Mouse (Mus musculus) kidney, embryonic 14.5 days (tissue): ENCODE data around the gene Fbxo39. TPM values are rescaled to one million over a fixed set of nuclear protein-coding genes. Genes with fewer than 3 reads are reported as not detected.

Experiments
- ATAC-seq: fragments of 200-750 bp; cut with Nextera tagmentation; 2 replicates; pipeline ENCODE4 v1.8.0; 2017; ENCODE audit warnings: moderate number of reproducible peaks, mild to moderate bottlenecking, moderate TSS enrichment, moderate library complexity; ENCODE audit not compliant: low FRiP score, low TSS enrichment
- H3K27ac ChIP-seq: fragments of 300-500 bp; sonication (generic); 2 replicates; pipeline ENCODE4 v1.5.1; 2014; ENCODE audit warnings: low read depth, mild to moderate bottlenecking, low read length, moderate library complexity, mixed read lengths
- H3K27me3 ChIP-seq: fragments of 300-500 bp; sonication (generic); 2 replicates; pipeline ENCODE4 v1.6.1; 2014; ENCODE audit warnings: mild to moderate bottlenecking, low read length; ENCODE audit not compliant: control insufficient read depth, insufficient read depth
- H3K36me3 ChIP-seq: fragments of 300-500 bp; sonication (generic); 2 replicates; pipeline ENCODE4 v1.6.1; 2014; ENCODE audit warnings: low read length, mixed read lengths; ENCODE audit not compliant: control insufficient read depth, insufficient read depth
- H3K4me1 ChIP-seq: fragments of 300-500 bp; sonication (generic); 2 replicates; pipeline ENCODE4 v1.6.1; 2014; ENCODE audit warnings: low read length, mixed read lengths; ENCODE audit not compliant: control insufficient read depth, insufficient read depth
- H3K4me2 ChIP-seq: fragments of 300-500 bp; sonication (generic); replicated peaks from 2 replicates; pipeline ENCODE4 v1.6.1; 2014; ENCODE audit warnings: low read depth, mild to moderate bottlenecking, low read length
- H3K4me3 ChIP-seq: fragments of 300-500 bp; sonication (generic); 2 replicates; pipeline ENCODE4 v1.5.1; 2014; ENCODE audit warnings: mild to moderate bottlenecking, low read length
- H3K9ac ChIP-seq: fragments of 300-500 bp; sonication (generic); 2 replicates; pipeline ENCODE4 v1.6.1; 2014; ENCODE audit warnings: low read depth, mild to moderate bottlenecking, low read length, moderate library complexity
- H3K9me3 ChIP-seq: fragments of 300-500 bp; sonication (generic); 2 replicates; pipeline ENCODE4 v1.6.1; 2016; ENCODE audit warnings: low read length; ENCODE audit not compliant: control insufficient read depth
- WGBS: fragments of 180-500 bp; shearing (Covaris S2); extraction: QIAGEN DNeasy Blood & Tissue Kit; methylation state at CpG from one replicate; pipeline ENCODE4 v1.1.7; 2014; 5-methylcytosine and 5-hydroxymethylcytosine counted together
- polyA plus RNA-seq: library from polyadenylated mRNA; unstranded; fragments of >200 nt; fragmentation: Nextera tagmentation; extraction: Ambion mirVana; gene quantifications from 2 replicates; pipeline ENCODE4 v1.2.1, GENCODE M21; 2014

Gene Fbxo39
- polyA plus RNA-seq, 1 experiment from 2014 or later: not detected

DNA sequence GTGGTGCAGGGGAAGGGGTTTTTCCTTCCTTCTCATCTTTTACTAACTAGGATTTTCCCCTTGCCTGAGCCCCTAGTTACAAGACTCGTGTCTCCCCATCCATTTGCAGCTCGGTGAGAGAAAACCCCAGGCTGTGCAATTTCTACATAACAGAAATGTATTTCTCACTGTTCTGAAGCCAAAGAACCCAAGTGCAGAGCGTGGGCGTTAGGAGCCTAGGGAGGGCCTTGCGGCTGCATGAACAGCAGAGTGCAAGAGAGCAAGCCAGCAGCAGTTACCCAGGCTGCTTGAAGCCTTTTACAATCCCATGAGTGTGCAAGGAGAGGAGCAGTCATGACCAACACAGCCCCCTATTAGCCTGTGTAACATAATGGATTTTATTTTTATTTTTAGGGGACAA lies 6.8 kb upstream of the Fbxo39 start:
- Histone ChIP-seq H3K36me3 (no peaks in the 10 kb centered on the region), H3K4me2 (no peak overlapping the region), H3K9me3 (no peaks in the 10 kb centered on the region), H3K9ac (no peak overlapping the region), H3K4me3 (no peak overlapping the region), H3K27ac (no peak overlapping the region), H3K4me1 (no peaks in the 10 kb centered on the region), H3K27me3 (no peaks in the 10 kb centered on the region)
- 83% methylated on average over 5 of the region's 5 CpGs for WGBS
- no peak for ATAC-seq

DNA sequence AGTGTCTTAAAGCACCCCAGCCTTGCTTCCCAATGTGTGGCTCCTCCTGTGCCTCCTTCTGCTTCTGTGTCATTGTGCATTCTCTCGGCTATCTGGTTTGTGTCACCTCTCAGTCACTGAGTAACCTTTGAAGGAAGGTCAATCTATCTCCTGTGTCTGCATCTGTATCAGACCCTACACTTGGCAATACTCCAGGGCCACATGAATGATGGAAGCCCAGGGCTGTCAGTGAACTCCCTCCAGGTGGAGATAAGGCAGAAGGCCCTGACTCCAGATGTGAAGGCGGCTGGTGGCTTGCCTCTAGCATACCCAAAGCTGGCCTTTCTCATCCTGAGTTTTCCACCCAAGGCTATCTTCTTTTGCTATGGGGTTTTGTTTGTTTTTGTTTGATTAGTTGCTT lies 5.3 kb upstream of the Fbxo39 start:
- ATAC-seq: no peak
- 66% methylated on average over 2 of the region's 2 CpGs for WGBS

DNA sequence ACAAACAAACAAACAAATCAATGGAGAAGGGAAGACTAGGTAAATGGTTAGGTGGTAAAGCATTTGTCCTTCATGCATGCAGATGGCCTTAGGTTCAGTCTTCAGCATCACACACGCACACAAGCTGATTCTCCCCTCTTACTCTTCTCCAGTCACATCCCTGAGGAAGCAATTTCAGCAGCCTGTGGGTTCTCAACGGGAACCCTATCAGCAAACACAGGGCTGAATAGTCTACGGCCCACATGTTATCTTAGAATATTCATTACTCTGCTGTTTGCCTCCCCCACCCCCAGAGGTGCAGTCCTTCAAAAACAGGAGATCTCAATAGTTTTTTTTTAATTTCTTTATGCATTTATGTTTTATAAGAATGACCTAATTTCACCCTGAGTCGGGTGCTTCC lies 3.8 kb upstream of the Fbxo39 start:
- no peaks in the 10 kb centered on the region for H3K9me3 ChIP-seq
- WGBS: 85% methylated on average over 4 of the region's 4 CpGs
- no peak for ATAC-seq

More for the DNA sequence above, 5.3 kb upstream of the Fbxo39 start:
- Histone ChIP-seq H3K36me3 (no peaks in the 10 kb centered on the region), H3K9me3 (no peaks in the 10 kb centered on the region), H3K27me3 (peaks cover 7% of the 10 kb centered on the region), H3K27ac (no peak overlapping the region), H3K4me3 (no peak overlapping the region), H3K4me2 (no peak overlapping the region), H3K9ac (no peak overlapping the region), H3K4me1 (no peaks in the 10 kb centered on the region)

DNA sequence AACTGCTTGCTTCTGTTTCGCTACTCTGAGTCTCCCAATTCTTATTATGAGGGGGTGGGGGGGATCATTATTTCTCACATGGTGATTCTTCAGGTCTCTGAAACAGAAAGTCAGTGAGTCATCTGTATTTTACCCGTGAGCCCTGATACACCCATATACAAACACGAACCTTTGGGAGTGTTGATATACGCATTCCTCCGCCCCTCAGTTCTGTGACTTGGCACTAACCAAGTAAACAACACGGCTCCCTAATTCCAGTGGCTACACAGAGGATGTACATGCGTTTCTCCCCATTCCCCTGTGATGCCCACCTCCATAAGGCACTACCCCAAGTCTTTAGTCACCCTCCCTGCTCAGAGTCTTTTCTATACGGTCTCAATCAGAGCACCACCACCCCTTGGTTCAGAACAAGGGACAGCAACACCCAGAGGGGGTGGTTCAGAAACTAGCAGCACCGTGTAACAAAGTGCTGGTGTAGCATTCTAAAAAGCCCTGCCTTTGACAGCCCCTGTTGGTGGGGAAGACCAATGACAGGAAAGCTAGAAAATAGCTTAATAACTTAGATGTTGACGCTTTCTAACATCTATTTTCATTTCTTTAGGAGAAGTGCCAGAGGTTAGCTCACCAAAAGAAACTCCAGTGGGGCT lies 2.8 kb upstream of the Fbxo39 start:
- no peaks in the 10 kb centered on the region for H3K36me3 ChIP-seq
- no peaks in the 10 kb centered on the region for H3K9me3 ChIP-seq
- 80% methylated on average over 10 of the region's 10 CpGs for WGBS
- H3K4me3 ChIP-seq: no peak overlapping the region
- ATAC-seq: no peak
- no peak overlapping the region for H3K4me2 ChIP-seq
- H3K4me1 ChIP-seq: no peaks in the 10 kb centered on the region
- no peak overlapping the region for H3K27ac ChIP-seq
- H3K9ac ChIP-seq: no peak overlapping the region
- H3K27me3 ChIP-seq: peaks cover 14% of the 10 kb centered on the region

More for the DNA sequence above, 3.8 kb upstream of the Fbxo39 start:
- Histone ChIP-seq H3K36me3 (no peaks in the 10 kb centered on the region), H3K4me1 (no peaks in the 10 kb centered on the region), H3K27me3 (peaks cover 14% of the 10 kb centered on the region), H3K4me3 (no peak overlapping the region), H3K27ac (no peak overlapping the region), H3K9ac (no peak overlapping the region), H3K4me2 (no peak overlapping the region)

DNA sequence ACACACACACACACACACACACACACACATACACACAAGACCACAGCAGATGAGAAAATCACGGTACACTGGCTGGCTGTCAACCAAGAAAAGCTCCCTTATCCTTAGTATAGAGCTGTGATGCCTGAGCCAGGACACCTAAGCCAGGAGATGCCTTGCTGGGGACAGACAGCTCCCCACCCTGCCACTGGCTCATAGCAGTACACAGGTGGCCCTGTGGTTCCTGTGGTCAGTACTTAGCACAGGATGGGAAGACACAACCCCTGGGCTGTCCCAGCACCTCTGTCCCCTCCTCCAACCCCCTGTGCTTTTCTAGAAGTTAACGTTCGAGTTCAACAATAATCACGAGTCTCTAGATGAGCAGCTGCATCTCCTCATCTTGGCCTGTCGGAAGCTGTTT lies 3.8 kb downstream of the Fbxo39 start:
- ATAC-seq: no peak
- WGBS: 52% methylated on average over 5 of the region's 5 CpGs
- Histone ChIP-seq H3K27ac (no peak overlapping the region), H3K4me2 (no peak overlapping the region), H3K27me3 (peaks cover 14% of the 10 kb centered on the region), H3K4me3 (no peak overlapping the region), H3K36me3 (no peaks in the 10 kb centered on the region), H3K9ac (no peak overlapping the region; the same call in 1 of the 2 replicates), H3K4me1 (no peaks in the 10 kb centered on the region), H3K9me3 (no peaks in the 10 kb centered on the region)

DNA sequence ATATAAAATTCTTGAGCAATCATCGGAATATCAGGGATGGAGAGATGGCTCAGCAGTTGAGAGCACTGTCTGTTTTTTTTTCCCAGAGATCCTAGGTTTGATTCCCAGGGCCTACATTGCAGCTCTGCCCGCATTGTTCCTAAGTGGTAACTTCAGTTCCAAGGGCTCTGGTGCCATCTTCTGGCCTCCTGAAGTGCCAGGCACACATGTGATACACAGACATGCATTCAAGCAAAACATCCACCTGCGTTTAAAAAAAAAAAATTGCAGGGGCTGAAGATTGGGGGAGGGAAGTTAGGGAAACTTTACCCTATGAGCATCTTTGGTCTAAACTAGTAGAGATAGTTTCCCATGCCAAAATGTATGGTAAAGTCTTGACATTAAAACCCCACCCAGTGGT lies 10.2 kb downstream of the Fbxo39 start:
- WGBS: 71% methylated on average over 3 of the region's 3 CpGs
- no peaks in the 10 kb centered on the region for H3K36me3 ChIP-seq
- H3K4me2 ChIP-seq: no peak overlapping the region
- no peaks in the 10 kb centered on the region for H3K9me3 ChIP-seq
- no peak overlapping the region for H3K27ac ChIP-seq
- no peak overlapping the region for H3K4me3 ChIP-seq
- no peak overlapping the region for H3K9ac ChIP-seq
- no peak for ATAC-seq
- no peaks in the 10 kb centered on the region for H3K27me3 ChIP-seq
- no peaks in the 10 kb centered on the region for H3K4me1 ChIP-seq

DNA sequence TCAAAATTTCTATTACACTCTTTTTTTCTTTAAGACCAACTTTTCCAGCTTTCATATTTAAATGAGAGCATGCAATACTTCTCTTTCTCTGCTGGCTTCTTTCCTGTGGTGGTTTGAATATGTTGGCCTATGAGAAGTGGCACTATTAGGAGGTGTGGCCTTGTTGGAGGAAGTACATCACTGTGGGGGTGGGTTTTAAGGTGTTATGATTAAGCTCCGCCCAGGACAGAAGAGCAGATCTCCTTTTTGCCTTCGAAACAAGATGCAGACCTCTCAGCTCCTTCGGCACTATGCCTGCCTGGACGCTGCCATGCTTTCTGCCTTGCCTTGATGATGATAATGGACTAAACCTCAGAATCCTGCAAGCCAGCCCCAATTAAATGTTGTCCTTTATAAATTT lies 11.5 kb downstream of the Fbxo39 start:
- no peak for ATAC-seq
- Histone ChIP-seq H3K27ac (no peak overlapping the region), H3K36me3 (no peaks in the 10 kb centered on the region), H3K9me3 (no peaks in the 10 kb centered on the region), H3K27me3 (no peaks in the 10 kb centered on the region), H3K4me3 (no peak overlapping the region), H3K4me2 (no peak overlapping the region), H3K9ac (no peak overlapping the region), H3K4me1 (no peaks in the 10 kb centered on the region)
- 90% methylated on average over 4 of the region's 4 CpGs for WGBS

DNA sequence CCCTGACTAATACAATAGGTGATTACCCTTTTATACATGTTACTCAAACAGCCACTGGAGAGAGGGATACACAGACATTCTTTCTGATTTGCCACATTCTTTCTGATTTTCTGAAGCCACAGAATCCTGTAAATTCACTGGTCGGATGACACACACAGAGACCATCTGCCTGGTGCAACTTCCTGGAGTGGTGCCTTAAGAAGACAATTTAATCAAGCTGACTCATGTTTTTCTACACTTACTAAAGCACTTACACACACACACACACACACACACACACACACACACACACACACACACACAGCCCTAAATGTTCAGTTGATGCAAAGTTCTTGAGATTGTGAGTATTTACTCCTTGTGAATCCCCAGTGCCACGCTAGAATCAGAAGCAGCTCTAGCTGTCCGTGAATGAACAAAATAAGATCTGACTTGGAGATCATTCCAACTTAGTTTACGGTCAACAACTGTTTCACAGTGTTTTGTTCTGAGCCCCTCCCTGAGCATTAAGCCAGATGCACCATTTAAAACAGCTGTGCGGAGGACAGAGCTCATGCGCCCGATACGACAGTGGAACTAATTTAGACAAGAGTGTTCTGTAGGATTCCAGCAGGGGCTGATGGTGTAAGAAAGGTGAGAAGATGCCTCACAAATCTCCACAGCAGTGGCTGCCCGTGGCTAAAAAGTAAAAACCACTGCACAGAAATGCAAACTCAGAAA lies 18.9 kb downstream of the Fbxo39 start:
- H3K36me3 ChIP-seq: no peaks in the 10 kb centered on the region
- no peaks in the 10 kb centered on the region for H3K27me3 ChIP-seq
- no peak overlapping the region for H3K27ac ChIP-seq
- no peaks in the 10 kb centered on the region for H3K9me3 ChIP-seq
- no peak for ATAC-seq
- no peak overlapping the region for H3K4me3 ChIP-seq
- no peak overlapping the region for H3K4me2 ChIP-seq
- no peak overlapping the region for H3K9ac ChIP-seq
- 75% methylated on average over 9 of the region's 9 CpGs for WGBS
- H3K4me1 ChIP-seq: peaks cover 2% of the 10 kb centered on the region; the same call in 1 of the 2 replicates

DNA sequence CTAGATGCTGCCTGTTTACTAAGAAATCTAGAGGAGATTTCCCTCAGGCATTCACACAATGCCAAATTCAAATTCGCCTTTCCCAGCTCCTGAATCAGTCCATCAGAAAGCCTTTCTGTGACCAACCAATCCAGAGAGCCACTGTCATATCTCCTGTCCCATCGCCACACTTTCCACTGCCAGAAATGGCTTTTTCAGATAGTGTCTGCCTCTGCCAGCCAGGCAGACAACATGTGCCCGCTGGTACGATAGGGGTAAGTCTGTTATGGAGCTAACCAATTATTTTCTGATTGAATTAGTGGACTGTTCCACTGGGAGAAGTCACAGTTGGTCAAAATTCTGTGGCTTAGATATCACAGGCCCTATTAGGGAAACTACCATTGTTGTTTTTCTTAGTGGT lies 20.4 kb downstream of the Fbxo39 start:
- H3K9ac ChIP-seq: no peak overlapping the region
- 83% methylated on average over 4 of the region's 4 CpGs for WGBS
- no peak overlapping the region for H3K4me2 ChIP-seq
- H3K27me3 ChIP-seq: no peaks in the 10 kb centered on the region
- H3K27ac ChIP-seq: no peak overlapping the region
- ATAC-seq: no peak
- H3K36me3 ChIP-seq: no peaks in the 10 kb centered on the region
- H3K4me3 ChIP-seq: no peak overlapping the region
- H3K9me3 ChIP-seq: no peaks in the 10 kb centered on the region
- H3K4me1 ChIP-seq: peaks cover 6% of the 10 kb centered on the region; the same call in 1 of the 2 replicates
